Mouse (Mus musculus) heart, adult 11 months (tissue): ENCODE data around the gene Qsox1.

ENCODE experiments used
- DNase-seq: peaks from one replicate; pipeline ENCODE4 v3.0.0; 2022

The Qsox1 gene

GRCm38 (mm10) chr1:155798000-155798399 lies 14.7 kb downstream of the Qsox1 start:
- no peak for DNase-seq

DNA sequence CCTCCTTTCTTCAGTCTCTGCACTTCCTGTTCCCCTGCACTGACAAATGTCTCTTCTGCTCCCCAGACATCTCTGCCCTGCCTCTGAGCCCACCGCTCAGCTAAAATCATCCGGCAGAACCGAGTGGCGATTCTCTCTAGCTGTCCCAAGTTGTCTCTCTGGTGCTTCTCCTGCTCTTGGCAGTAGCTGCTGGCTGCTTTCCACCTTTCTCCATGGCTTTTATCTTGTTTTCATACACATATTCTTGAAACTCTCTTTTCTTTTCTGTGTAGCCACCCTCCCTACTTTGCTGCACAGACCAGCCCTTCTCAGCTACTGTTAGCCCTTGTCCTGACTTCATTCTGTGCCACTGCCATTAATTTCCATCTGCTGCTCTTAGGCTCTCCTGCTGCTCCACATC lies 15.3 kb downstream of the Qsox1 start:
- DNase-seq = no peak

- DNase-seq = no peak
Measured at GRCm38 (mm10) chr1:155796757-155797405, 15.8 kb downstream of the Qsox1 start.

DNA sequence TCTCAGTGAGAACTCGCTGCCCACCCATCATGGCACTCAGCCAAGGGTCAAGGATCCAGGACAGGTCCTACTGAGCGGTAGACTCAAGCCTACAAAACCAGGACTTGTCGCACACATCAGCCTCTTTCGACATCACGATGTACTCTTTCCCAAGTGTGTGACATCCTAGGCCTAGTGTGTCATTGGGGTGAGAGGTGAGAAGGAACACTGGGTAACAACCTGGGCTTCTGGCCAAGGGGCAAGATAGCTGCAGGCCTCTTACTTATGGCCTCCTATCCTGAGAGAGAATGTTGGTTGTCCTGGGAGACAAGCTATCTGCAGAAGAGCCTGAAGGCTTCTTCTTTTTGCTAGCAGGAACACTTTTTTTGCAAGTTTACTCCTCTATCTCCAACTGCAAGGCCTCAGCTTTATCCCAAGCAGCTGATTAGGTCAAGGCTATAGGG lies 16.9 kb downstream of the Qsox1 start:
- DNase-seq = no peak

DNA sequence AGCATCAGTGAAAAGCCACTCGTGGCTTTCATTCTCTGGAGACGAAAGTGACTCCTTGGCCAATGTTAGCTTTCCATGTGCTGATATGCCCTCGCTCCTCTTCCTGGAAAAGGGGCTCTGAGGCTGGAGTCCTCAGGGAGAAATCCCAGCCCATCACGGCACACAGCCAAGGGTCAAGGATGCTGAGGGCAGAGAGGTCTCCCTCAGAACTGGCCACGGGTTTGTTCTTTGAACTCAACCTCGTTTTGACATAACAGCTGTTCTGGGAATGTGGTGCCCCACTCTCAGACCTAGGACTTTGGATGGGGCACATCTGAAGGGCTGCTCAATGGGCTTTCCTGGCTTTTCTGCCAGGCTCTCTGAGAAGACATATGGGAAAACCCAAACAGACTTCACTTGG lies 17.8 kb downstream of the Qsox1 start:
- DNase-seq = no peak

DNA sequence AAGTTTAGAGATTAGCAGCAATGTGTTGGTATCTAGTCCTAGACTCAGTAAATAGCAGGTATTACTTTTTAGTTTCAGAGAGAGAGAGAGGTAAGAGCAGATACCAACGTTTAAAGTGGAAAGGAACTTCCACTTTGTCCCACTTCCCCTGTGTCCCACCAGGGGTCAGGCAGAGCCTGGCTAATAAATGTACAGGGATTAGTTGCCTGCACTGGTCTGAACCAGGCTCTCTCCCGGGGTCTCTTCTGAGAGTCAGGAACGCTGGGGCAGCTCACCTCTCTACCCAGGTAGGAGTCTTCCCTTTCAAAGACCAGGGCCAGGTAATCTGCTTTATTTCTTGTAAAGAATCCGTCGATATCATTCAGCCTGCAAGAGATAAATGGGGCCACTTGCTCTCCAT lies 20.8 kb downstream of the Qsox1 start:
- no peak for DNase-seq

DNA sequence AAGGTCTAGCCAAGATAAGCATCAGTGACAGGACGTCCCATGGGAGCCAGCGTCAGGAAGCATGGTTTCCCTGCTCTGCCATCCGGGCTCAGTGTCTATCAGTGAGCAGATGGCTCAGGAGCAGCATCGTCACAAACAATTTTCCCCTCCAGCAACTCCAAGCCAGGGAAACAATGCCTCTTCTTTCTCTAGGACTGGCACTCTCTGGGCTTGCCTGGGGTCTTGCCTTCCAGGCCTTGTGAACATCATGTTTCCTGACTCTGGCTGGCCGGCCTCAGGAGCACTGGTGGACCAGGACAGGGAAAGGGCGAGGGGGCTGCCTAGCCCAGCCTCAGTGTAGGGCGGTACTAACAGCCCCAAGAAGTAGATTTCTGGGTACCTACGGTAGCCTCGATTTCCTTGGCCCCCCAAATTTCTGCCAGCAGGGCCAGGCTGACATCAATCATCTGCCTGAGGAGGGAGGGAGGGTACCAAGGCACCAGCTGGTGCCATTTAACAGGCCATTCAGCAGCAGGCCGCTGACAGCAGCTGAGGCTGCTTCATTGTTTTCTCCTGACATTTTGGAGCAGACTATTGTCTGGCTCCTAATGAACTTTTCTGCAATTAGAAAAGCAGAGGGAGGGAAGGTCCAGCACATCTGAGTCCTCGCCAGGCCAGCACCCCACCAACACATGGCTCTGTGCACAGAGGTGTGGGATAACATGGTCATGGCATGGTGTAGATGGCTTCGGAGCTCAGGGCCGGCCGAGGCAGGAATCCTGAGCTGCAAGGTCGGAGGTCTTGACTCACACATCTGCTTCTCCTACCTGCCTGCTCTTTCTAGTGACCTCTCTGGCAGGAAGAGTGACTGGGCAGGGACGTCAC lies 22.3 kb downstream of the Qsox1 start:
- DNase-seq = peak; percentile 83

DNA sequence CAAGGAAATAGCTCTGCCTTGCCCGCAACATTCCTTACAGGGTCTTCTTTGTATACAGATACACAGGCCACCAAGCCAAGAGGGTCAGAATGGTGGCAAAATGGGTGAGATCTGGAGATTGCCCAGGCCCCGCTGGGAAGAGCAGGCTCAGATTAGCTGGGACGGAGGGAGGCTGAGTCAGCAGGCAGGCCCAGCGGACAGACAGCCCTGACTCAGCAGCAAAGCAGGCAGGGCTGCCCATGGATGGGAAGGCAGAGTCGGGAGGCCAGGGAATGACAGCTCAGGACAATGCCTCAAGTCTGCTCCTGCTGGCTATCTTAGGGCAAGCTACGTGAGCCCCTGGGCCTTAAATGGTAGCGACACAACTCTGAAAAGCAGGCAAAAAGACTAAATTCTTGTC lies 26.8 kb downstream of the Qsox1 start:
- DNase-seq = no peak

DNA sequence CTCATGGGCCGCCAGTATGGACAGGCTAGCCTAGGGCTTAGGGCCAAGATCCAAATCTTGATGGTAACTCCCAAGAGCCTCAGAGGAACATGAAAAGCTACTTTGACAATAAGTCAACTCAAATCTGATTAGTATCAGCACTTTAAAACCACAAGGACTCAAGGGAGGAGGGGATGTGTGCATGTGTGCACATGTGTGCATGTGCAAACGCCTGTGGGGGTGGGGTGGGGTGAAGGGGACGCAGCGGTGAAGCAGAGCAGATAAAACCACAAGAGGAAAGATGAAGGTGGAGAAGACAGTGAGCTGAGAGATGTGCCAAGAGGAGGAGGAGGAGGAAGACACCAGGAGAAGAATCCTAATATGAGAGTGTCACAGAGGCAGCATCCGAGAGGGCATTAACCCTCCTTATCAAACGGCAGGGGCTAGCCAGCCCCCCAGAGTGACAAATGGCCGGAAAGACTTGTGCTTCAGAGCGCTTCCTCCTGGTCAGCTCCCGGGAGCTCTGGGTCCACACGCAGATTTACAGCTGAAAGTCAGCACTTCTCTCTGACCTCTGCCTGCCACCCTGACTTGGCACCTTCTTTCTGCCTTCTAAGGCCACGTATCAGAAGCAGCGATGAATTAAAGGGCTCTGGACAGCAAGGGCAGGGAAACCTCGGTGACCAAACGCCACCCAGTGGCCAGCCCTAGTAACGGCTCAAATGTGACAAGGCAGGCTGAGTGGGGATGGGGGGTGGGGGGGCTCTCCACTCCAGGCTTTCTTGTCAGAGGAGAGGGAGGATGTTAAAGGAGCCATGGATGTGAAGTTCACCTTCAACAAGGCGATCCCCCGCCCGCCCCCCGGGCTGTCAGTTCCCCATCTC lies 28.1 kb downstream of the Qsox1 start:
- DNase-seq = peak; percentile 91

- DNase-seq = no peak
Measured at GRCm38 (mm10) chr1:155782382-155782781, 30.3 kb downstream of the Qsox1 start.

GRCm38 (mm10) chr1:155777641-155778625 lies 34.8 kb downstream of the Qsox1 start:
- DNase-seq = no peak

DNA sequence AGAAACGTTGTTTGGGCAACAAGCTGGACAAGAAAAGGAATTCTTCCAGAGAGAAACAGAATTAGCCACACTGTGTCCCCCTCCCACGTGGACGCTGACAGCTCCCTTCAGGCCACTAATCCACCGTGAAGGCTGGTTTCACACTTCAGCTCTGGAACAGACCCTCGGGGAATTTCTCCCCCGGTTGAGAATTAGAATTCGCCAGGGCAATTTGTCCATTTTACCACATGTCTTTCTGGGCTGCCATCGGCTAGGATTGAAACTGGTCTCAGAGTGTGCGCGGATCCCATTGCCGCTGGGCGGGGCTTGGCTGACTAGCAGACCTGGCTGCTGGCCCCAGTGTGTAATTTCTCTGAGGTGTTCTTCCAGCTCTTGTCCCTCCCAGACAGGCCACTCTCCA lies 53.5 kb downstream of the Qsox1 start:
- DNase-seq = peak; percentile 85

DNA sequence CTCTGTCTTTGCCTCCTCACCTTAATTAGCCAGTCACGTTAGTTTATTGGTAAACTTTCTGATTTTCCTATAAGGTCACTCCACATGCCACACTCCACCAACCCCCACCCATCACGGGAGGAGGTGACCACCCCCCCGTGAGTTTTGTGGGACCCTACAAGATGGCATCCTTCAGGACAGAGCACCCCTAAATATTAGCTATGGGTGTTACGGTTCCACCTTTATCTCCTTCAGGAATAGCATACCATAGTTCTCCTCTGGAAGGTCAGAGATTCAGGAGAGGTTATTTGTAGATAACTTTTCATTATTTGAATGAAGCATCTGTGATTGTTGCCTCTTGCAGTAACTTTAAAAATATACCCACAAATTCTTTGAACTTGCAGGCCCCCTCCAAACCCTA lies 54.0 kb downstream of the Qsox1 start:
- no peak for DNase-seq

- DNase-seq = peak; percentile 76
Measured at GRCm38 (mm10) chr1:155757621-155758020, 55.1 kb downstream of the Qsox1 start.

DNA sequence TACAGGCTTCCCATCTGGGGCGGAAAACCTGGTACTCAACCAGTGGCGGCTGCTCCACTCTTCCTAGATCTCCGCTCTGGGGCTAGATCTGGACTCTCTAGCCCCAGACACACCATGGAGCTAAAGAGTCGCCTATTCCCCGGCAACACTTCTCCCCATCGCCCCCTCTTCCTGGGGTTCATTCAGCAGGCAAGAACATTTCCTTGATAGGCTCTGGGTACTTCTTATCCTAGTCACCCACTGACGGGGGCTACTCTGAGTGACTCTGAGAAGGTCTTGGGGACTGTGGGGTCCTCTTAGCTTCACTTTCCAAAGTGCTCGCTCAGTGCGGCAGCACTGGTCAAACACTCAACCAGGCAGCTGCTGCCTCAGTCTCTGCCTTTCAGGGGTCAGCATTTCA lies 59.3 kb downstream of the Qsox1 start:
- DNase-seq = peak; percentile 69

DNA sequence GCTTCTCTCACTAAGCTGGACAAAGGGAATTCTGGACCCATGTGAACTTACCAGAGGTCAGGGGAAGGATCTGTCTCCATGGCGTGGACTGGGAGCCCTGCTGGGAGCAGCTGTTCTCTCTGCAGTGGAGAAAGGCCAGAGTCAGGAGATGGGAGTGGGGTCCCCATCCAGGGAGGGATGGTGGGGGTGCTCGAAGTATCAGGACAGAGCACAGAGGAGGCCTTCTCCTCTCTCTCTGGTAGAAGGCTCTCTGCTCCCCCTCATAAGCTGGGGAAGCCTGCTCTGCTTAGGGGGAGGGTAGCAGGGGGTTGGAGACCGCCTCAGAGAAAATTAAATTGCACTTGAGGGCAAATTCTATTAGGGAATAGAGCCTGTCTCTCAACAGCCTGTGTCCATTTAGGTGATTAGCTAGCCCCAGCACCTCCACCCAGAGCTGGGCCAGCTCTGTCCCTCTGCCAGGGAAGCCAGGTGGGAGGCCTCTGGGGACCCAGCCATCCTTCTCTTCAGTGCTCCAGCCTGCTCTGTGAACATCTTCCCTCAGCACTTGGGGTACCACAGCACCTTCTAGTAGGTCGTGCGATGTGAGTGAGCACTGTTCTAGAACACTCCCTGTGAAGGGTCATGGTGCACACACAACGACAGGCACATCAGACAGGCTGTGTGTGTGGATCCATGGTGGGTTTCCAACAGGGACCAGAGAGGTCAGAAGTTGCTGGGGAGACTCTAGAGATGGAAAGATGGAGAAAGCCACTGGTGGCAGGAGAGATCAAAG lies 61.0 kb downstream of the Qsox1 start, which contains the start of gene Lhx4:
Gene Lhx4 (minus strand): TSS at position 201 of the 772 bp plus-strand sequence.
- peak; percentile 71 for DNase-seq

DNA sequence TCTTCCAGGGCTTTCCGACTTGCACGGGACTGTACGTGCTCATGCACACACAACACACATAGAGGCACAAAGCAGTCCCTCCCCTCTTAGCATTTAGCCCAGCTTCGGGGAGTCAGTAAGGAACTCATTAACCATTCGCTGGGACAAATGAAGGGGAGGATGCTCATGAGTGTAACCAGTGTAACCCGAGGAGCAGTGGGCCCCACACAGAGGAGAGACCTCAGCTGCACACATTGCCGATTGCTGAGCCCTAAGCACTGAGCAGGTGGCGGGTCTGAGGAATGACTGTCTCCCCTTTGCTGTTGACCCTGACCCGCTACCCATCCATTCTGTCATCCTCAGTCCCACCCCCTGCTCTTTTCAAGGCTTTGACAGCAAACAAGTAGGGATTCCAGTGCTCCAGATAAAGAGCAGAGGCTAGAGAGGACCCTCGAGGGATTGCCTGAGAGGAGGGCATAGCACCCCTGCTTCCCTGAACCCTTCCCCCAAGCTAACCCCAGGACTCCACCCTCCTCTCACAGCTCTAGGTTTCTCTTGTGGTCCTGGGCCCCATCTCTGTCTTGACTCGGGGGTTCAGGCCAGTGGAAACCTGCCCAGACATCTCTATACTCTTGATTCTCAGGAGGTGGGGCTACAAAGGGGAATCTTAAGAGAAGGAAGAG lies 62.0 kb downstream of the Qsox1 start:
- peak; percentile 67 for DNase-seq

DNA sequence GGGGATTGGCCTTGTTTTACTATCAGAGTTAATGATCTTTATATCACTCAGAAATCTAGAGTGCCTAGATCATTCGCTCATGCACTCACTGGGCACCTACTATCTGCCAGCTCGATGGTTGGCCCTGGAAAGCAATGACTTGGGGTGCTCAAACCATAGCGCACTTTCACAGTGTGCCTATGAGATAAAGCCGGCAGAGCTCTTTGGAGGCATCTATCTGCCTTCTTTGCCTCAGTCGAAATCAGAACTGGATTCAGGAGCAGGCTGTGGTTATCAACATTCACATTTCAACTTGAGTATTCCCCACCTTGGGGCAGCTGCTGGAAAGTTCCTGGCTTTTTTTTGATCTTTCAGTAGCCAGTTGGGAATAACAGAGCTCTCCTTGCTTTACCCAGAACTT lies 64.8 kb downstream of the Qsox1 start:
- peak; percentile 55 for DNase-seq

DNA sequence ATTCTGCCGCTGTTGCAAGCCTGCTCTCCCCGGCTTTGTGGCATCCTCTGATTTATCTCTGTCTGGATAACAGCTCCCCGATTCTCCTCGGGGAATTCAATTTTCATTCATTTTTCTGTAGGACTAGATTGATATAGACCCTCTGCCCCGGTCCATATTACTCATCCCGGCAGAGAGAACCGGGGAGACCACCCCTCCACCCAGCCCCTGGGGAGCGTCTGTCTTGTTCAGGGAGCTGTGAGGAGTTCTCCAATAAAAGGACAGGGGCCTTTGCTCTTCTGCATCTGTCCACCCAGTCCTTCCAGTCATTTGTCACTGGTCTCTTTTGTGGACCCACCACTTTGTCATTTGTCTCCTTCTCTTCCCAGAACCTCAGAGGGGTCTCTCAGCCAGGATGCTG lies 65.7 kb downstream of the Qsox1 start:
- peak; percentile 44 for DNase-seq
